Mouse (Mus musculus) megakaryocyte, embryonic 14.5 days (primary cell): ENCODE measurements around the gene Akr1b10.

Source experiments
- FLI1 ChIP-seq: IDR thresholded peaks from 2 replicates; pipeline ENCODE4 v1.6.1; 2012; ENCODE audit warnings: low read length, inconsistent platforms, mixed read lengths
- GATA1 ChIP-seq: IDR thresholded peaks from 3 replicates; pipeline ENCODE4 v1.6.1; 2012; ENCODE audit warnings: mixed read lengths, low read length, inconsistent platforms, borderline replicate concordance

DNA sequence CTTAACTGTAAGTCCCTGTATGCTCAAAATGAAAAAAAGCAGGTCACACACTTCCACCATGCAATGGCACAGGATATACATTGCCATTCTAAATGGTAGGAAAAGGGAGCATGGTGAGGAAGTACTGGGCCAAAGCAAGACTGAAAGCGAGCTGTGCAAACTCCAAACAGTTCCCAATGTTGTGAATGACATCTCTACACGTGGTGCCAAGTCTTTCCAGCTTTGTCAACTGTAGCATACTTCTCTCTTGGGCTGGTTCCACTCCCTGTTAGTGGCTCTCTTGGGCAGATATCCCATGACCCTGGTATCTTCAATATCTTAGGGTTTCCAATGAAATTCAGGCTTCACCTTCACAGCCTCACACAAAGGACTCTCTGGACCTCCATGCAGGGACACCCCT lies 55.0 kb downstream of the Akr1b10 start:
- no peak for TF ChIP-seq FLI1
- TF ChIP-seq GATA1, result no peak
